Mouse (Mus musculus): ENCODE data around the gene Bsx.

Gene Bsx

DNA sequence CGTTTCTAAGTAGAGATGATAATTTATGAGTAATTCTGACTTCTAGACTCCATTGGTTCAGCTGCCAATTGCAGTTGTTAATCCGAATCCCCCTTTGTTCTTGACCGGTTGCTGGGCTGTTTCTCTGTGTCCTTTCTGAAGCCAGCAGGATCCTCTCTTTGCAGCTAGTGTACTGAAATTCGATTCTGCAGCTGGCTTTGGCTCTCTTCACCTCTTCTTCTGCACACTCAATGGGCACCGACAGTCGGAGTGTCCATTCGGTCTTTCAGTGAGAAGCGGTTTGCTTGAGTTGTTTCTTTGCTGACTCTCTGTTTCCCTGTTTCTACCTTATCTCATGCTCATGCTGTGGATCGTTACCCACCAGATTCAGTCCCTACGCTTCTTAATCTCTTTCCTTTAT lies 11.7 kb downstream of the Bsx start:
- in situ Hi-C loops (cut with MboI, MseI): no loop called here

DNA sequence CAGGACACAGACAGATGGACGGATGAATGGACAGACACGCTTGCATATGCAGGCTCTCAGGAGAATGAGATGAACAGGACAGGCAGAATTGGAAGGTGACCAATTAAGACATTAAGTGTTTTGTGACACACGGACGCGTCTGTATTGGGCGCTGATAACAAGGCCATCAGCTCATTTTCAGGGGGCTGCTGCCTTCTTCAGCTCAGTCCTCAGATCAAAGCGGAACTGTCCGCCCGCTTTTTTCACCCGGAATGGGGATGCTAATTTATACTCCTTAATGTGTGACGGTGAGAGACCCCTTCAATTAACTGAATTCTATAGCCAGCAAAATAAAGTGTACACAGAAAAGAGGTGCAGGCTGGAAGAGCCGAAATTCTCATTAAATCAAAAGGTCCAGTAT lies 15.5 kb downstream of the Bsx start:
- in situ Hi-C loops (cut with MboI, MseI): no loop called here

DNA sequence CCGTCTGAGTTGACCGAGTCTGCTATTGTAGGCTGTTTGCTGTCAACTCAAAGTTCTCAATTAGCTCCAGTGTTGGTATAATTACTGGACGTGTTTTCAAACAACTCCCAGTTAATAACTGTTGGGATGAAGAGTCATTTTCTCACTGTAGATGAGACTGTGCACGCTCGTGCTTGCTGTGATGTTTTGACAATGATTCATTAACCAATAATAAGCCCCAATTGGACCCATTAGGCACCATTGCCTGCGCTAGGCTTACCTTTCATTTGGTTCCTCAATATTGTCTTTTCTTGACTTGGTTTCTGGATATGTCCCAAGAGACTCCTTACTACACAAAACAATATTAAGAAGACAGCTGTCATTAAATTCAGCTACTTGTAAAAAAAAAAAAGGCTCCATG lies 18.5 kb downstream of the Bsx start:
- in situ Hi-C loops (cut with MboI, MseI): no loop called here

DNA sequence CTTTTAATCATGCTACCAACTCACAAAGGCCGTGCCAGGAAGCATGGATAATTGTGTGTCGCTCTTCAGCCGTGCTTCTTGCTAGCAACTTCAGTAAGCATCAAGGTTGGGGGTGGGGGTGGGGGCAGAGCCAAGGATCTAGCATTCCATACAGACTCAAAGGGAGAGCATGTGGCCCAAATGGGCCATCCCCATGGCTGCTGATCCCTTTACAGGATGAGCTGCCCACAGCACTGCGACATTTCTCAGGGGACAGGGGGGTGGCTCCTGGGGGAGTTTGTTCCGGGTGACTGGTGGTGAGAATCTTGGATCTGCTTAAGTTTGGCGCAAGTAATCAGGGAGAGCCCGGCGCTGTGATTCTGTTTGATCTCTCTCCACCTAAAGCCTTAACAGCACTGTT lies 33.5 kb downstream of the Bsx start:
- in situ Hi-C loops (cut with MboI, MseI): no loop called here

DNA sequence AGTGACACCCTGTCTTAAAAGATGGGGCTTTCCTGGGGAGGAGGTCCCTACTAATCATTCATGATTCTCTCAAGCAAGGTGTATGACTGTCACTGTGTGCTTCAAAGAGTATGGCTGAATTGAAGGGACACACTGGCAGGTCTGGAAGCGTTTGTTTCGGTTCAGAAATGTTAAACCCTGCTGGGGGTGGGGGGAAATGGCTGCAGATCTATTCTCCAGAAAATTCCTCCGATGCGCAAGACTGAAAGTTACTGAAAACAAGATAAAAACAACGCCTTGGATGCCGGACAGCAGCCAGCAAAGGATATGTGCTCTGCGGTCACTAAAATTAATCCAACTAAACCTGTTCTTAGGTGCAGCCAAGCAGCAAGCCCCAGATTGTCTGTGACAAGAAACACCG lies 34.5 kb downstream of the Bsx start:
- in situ Hi-C loops (cut with MboI, MseI): no loop called here

DNA sequence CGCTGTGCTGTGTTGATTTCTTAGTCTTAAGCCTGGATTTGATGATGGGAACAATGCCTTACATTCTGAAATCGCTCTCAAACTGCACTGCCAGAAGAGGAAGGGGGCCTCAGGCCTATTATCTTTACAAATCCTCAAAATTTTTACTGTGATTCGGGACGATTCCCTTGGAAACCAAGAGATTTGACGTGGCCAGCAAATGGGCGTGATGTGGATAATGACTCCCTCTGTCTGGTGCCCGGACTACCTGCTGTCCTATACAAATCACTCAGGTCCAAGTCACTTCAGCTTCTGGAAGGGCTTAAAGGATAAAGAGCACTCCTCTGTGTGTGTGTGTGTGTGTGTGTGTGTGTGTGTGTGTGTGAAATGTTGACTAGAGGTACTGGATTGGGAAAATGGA lies 35.0 kb downstream of the Bsx start:
- in situ Hi-C loops (cut with MboI, MseI): no loop called here

DNA sequence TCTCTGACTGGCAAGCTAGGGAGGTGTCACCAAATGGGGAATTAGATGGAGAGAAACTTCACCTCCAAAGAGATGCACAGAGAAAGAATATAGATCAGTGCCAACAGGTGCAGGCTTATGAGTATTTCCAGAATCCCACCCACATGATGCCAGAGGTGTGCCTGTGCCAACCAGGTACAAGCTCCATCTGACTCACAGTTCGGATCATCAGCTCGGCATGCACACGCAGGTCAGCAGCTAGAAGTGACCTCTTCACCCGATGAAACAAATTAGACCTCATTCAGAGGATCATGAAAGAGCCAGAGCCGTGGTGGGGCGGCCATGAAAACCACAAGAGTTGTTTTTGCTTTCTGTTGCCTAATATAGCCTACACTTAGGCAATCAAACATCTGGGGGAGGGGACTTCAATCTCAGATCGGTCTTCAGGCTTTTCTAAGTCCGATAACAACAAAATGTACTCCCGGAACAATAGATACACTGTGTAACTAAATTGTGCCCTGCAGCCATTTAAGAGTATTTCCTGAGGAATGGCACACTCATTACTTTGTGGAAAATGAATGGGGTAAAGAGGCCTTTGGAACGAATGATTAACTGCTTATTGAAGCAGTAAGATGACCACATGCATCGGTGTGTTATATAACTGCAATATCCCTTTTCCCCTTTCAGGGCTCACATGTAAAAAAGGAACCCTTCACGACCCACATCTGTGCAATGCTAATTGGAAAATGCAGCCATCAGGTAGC lies 44.1 kb downstream of the Bsx start:
- in situ Hi-C loops (cut with MboI, MseI): no loop called here

DNA sequence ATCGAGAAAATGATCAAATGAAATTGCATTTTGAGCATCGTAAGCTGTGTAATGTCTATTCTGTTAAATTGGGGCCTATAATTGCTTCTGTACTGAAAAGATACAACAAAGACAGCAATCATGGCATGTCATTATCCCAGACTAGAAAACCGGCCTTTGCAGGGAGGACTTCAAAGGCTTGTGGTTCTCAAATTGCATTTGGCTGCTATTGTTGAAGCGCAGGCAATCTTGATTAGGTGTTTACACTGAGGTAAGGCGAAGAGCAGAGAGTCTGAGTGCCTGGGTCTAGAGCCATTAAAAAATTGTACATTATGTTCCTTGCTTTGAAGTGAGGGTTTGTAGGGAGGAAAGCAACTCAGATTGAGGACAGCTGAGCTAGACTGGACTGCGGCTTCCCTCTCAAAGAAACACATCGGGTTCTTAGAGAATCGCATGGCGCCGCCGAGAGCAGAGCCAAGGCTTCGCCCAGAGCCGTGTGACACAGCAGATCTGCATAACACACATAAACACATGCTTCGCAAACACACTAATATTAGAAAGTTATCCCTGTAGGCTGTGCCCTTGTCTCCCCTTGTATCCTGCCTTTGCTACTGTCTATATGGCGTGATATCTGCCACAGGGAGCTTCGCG lies 53.5 kb downstream of the Bsx start:
- in situ Hi-C loops (cut with MboI, MseI): no loop called here
